Mouse (Mus musculus) intestine, embryonic 15.5 days (tissue): ENCODE measurements around the gene Ttk. TPM values are rescaled to one million over a fixed set of nuclear protein-coding genes. Genes with fewer than 3 reads are reported as not detected.

ENCODE experiments used
- ATAC-seq: fragments of 200-750 bp; cut with Nextera tagmentation; 2 replicates; pipeline ENCODE4 v1.8.0; 2017; ENCODE audit warnings: moderate TSS enrichment, moderate library complexity
- H3K27ac ChIP-seq: fragments of 300-500 bp; sonication (generic); 2 replicates; pipeline ENCODE4 v1.5.1; 2015; ENCODE audit warnings: mild to moderate bottlenecking, inconsistent platforms
- H3K27me3 ChIP-seq: fragments of 300-500 bp; sonication (generic); replicated peaks from 2 replicates; pipeline ENCODE4 v1.6.1; 2015; ENCODE audit warnings: inconsistent platforms
- H3K36me3 ChIP-seq: fragments of 300-500 bp; sonication (generic); 2 replicates; pipeline ENCODE4 v1.6.1; 2015; ENCODE audit warnings: inconsistent platforms
- H3K4me1 ChIP-seq: fragments of 300-500 bp; sonication (generic); replicated peaks from 2 replicates; pipeline ENCODE4 v1.6.1; 2015; ENCODE audit warnings: inconsistent platforms
- H3K4me2 ChIP-seq: fragments of 300-500 bp; sonication (generic); replicated peaks from 2 replicates; pipeline ENCODE4 v1.6.1; 2015; ENCODE audit warnings: mild to moderate bottlenecking, inconsistent platforms
- H3K4me3 ChIP-seq: fragments of 300-500 bp; sonication (generic); replicated peaks from 2 replicates; pipeline ENCODE4 v1.5.1; 2015; ENCODE audit warnings: inconsistent platforms
- H3K9ac ChIP-seq: fragments of 300-500 bp; sonication (generic); 2 replicates; pipeline ENCODE4 v1.6.1; 2015; ENCODE audit warnings: inconsistent platforms
- H3K9me3 ChIP-seq: fragments of 300-500 bp; sonication (generic); 2 replicates; pipeline ENCODE4 v1.6.1; 2016; ENCODE audit warnings: inconsistent platforms
- WGBS: fragments of 180-500 bp; shearing (Covaris S2); methylation state at CpG from one replicate; pipeline ENCODE4 v1.1.7; 2015; 5-methylcytosine and 5-hydroxymethylcytosine counted together
- polyA plus RNA-seq: library from polyadenylated mRNA; unstranded; fragments of >200 nt; fragmentation: Nextera tagmentation; extraction: Ambion mirVana; gene quantifications from 2 replicates; pipeline ENCODE4 v1.2.1, GENCODE M21; 2015

Gene Ttk
- polyA plus RNA-seq, 1 experiment from 2014 or later: 25.9 TPM

- no peak overlapping the region for H3K27ac ChIP-seq
- no peaks in the 10 kb centered on the region for H3K27me3 ChIP-seq
- no peaks in the 10 kb centered on the region for H3K36me3 ChIP-seq
- no peak overlapping the region for H3K4me2 ChIP-seq
- H3K4me3 ChIP-seq: no peak overlapping the region
- no peaks in the 10 kb centered on the region for H3K9me3 ChIP-seq
- no peaks in the 10 kb centered on the region for H3K4me1 ChIP-seq
- ATAC-seq: no peak
- H3K9ac ChIP-seq: no peak overlapping the region
- 76% methylated on average over 3 of the region's 3 CpGs for WGBS
Observed at GRCm38 (mm10) chr9:83907017-83907416, 72.5 kb downstream of the Ttk start.

- no peak overlapping the region for H3K9ac ChIP-seq
- 92% methylated on average over 2 of the region's 2 CpGs for WGBS
Observed at GRCm38 (mm10) chr9:83909836-83910235, 75.3 kb downstream of the Ttk start.

GRCm38 (mm10) chr9:83910926-83911325 lies 76.4 kb downstream of the Ttk start:
- no peaks in the 10 kb centered on the region for H3K36me3 ChIP-seq
- no peaks in the 10 kb centered on the region for H3K27me3 ChIP-seq
- H3K4me3 ChIP-seq: no peak overlapping the region
- H3K9ac ChIP-seq: no peak overlapping the region
- H3K4me1 ChIP-seq: no peaks in the 10 kb centered on the region
- H3K9me3 ChIP-seq: no peaks in the 10 kb centered on the region
- ATAC-seq: no peak
- no peak overlapping the region for H3K27ac ChIP-seq
- WGBS: 84% methylated on average over 2 of the region's 2 CpGs
- H3K4me2 ChIP-seq: no peak overlapping the region

More at GRCm38 (mm10) chr9:83909836-83910235, 75.3 kb downstream of the Ttk start:
- Histone ChIP-seq H3K27ac (no peak overlapping the region), H3K4me1 (no peaks in the 10 kb centered on the region), H3K4me2 (no peak overlapping the region), H3K4me3 (no peak overlapping the region), H3K36me3 (no peaks in the 10 kb centered on the region), H3K9me3 (no peaks in the 10 kb centered on the region), H3K27me3 (no peaks in the 10 kb centered on the region)
- no peak for ATAC-seq

Other genes starting within 250 kb of the Ttk start
- 6.0 and 8.9 TPM in 2 replicates for gene Elovl4, start 28.4 kb upstream of the Ttk start, polyA plus RNA-seq
- gene Bckdhb, start 90.5 kb downstream of the Ttk start, polyA plus RNA-seq: 39.5 and 41.2 TPM in 2 replicates